Mouse (Mus musculus): ENCODE measurements around the gene Majin.

GRCm38 (mm10) chr19:6272738-6273137, 88.5 kb downstream of the Majin start:
- TF ChIP-seq CTCF (IDR thresholded peaks at IDR 0.05) = no peak
- no peak for TF ChIP-seq EP300 (IDR thresholded peaks at IDR 0.05; ENCODE audit: insufficient read depth, low read depth, low read length)

All from heart, adult 2 months (tissue).